Mouse (Mus musculus): ENCODE measurements around the gene Cacna1b. TPM values are rescaled to one million over a fixed set of nuclear protein-coding genes. Genes with fewer than 3 reads are reported as not detected.

Gene Cacna1b
- polyA plus RNA-seq, 1 experiment from 2014 or later = 0.05 TPM

DNA sequence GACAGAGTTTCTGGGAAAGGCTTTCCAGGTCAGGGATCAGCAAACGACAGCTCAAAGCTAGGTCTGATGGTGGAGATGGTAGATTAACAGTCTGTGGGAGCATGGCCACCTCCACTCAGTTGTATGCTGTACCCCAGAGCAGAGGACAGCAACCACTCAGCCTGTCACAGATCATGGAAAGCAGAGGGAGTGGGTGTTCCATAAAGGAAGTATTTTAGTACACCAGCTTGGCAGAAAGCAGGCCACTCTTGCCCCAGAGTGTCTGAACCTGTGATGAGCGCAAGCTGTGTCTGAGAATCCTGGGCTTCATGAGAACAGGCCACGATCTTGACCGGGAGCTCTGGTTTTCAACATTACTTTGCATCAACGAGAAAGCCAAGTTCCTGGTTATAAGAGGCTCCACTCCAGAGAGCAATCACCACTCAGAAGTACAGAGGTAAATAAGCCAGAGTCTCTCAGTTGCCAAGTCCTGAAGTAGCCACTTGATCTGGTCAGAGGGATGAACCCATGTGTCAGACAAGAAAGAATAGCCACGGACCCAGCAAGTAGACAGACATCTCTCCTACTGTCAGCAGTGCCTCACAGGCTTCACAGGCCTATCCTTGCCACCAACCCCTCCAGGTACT lies 103.7 kb downstream of the Cacna1b start:
- no peaks in the 10 kb centered on the region for H3K9me3 ChIP-seq (ENCODE audit: low read depth, low read length)

DNA sequence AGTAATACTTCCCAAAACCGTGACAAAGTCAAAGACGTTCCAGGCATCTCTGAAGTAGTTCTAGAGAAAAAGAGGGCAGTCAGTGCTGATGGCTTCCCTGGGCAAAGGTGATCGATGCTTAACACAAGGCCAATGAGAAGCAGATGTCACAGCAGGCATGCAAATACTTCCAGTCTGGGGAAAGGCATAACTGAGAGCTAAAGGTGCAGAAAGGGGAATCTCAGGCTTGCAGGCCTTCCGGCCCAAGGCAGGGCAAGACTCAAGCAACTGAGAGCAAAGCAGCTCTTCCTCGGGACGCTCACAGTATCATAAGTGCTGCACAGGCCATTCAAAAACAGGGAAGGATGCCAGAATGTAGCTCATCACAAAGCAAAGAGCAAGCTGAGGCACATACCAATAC lies 114.4 kb downstream of the Cacna1b start:
- ATAC-seq (ENCODE audit: insufficient read depth) = no peak

More for the DNA sequence above, 103.7 kb downstream of the Cacna1b start:
- WGBS = 66% methylated on average over 6 of the region's 6 CpGs
- Histone ChIP-seq H3K4me2 (no peak overlapping the region), H3K36me3 (ENCODE audit: insufficient read depth) (no peaks in the 10 kb centered on the region), H3K27ac (ENCODE audit: low read depth) (no peak overlapping the region), H3K4me3 (ENCODE audit: low read depth, low read length) (no peak overlapping the region), H3K4me1 (ENCODE audit: insufficient read depth) (no peaks in the 10 kb centered on the region), H3K27me3 (ENCODE audit: insufficient read depth, low read length) (no peaks in the 10 kb centered on the region), H3K9ac (no peak overlapping the region)
- TF ChIP-seq CTCF (IDR thresholded peaks at IDR 0.05; ENCODE audit: low read depth) = no peak
- no peak for DNase-seq
- no peak for ATAC-seq (ENCODE audit: insufficient read depth)

DNA sequence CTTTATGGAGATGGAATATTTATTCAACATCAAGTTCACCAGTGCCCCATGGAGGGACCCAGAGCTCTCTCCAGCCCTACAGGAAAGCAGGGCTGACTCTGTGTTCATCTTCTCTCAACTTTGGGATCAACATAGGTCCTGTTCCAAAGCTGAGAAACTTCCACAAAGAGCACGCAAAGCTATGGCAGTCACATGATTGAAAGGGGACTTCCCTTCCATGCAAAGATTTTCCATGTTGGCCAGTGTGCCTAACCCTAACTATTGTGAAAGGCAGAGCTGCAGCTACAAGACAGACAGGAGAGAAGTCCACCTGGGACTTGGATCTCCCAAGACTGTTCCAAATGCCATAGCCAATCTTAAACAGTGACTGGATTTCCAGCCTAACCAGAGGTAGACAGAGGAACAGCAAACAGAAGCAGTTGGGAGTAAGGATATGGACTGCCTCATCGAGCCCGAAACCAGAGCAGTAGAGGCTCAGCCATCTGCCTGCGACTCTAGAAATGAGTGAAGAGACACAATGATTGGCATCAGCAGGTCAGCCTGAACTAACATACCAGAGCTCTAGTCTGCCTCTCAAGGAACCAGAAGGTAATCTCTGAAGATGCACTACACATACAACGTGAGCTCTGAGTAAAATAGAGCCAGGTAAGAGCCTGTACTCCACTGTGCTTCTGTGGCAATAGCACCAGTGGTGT lies 116.4 kb downstream of the Cacna1b start:
- Histone ChIP-seq H3K36me3 (ENCODE audit: insufficient read depth) (no peaks in the 10 kb centered on the region), H3K27ac (ENCODE audit: low read depth) (no peak overlapping the region), H3K9me3 (ENCODE audit: low read depth, low read length) (no peaks in the 10 kb centered on the region), H3K27me3 (ENCODE audit: insufficient read depth, low read length) (no peaks in the 10 kb centered on the region), H3K9ac (no peak overlapping the region), H3K4me1 (ENCODE audit: insufficient read depth) (no peaks in the 10 kb centered on the region), H3K4me2 (no peak overlapping the region), H3K4me3 (ENCODE audit: low read depth, low read length) (no peak overlapping the region)
- DNase-seq (no peak), ATAC-seq (ENCODE audit: insufficient read depth) (no peak)
- TF ChIP-seq CTCF (IDR thresholded peaks at IDR 0.05; ENCODE audit: low read depth) = no peak
- WGBS = 87% methylated on average over 5 of the region's 5 CpGs

More for the DNA sequence above, 114.4 kb downstream of the Cacna1b start:
- no peak overlapping the region for H3K9ac ChIP-seq
- H3K27ac ChIP-seq (ENCODE audit: low read depth) = no peak overlapping the region
- H3K4me1 ChIP-seq (ENCODE audit: insufficient read depth) = no peaks in the 10 kb centered on the region
- H3K4me2 ChIP-seq = no peak overlapping the region
- no peak overlapping the region for H3K4me3 ChIP-seq (ENCODE audit: low read depth, low read length)
- no peak for TF ChIP-seq CTCF (IDR thresholded peaks at IDR 0.05; ENCODE audit: low read depth)
- no peaks in the 10 kb centered on the region for H3K9me3 ChIP-seq (ENCODE audit: low read depth, low read length)
- H3K27me3 ChIP-seq (ENCODE audit: insufficient read depth, low read length) = no peaks in the 10 kb centered on the region
- WGBS = 78% methylated on average over 6 of the region's 6 CpGs
- H3K36me3 ChIP-seq (ENCODE audit: insufficient read depth) = no peaks in the 10 kb centered on the region
- DNase-seq = no peak

DNA sequence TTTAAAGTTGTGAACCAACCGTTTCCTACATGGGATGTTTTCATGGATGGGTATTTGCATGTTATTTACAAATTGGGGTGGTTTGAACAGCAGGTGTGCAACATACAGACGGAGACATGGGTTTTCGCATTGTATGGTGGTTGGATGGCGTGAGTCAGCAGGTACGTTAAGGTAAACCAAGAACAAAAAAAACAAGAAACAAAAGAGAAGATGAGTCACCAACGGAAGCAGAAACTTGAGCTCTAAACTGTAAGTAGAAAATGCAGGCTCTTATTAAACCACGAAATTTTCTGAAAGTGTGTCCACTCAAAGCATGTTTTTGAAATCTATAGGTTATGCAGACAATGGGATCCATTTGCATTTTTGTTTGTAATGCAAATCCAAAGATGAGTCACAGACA lies 120.1 kb downstream of the Cacna1b start:
- H3K4me2 ChIP-seq = no peak overlapping the region
- H3K9me3 ChIP-seq (ENCODE audit: low read depth, low read length) = no peaks in the 10 kb centered on the region
- no peaks in the 10 kb centered on the region for H3K4me1 ChIP-seq (ENCODE audit: insufficient read depth)
- H3K4me3 ChIP-seq (ENCODE audit: low read depth, low read length) = no peak overlapping the region
- no peak overlapping the region for H3K9ac ChIP-seq
- H3K27ac ChIP-seq (ENCODE audit: low read depth) = no peak overlapping the region
- ATAC-seq (ENCODE audit: insufficient read depth) (no peak), DNase-seq (no peak)
- no peaks in the 10 kb centered on the region for H3K27me3 ChIP-seq (ENCODE audit: insufficient read depth, low read length)
- 78% methylated on average over 7 of the region's 7 CpGs for WGBS
- TF ChIP-seq CTCF (IDR thresholded peaks at IDR 0.05; ENCODE audit: low read depth) = no peak
- no peaks in the 10 kb centered on the region for H3K36me3 ChIP-seq (ENCODE audit: insufficient read depth)

DNA sequence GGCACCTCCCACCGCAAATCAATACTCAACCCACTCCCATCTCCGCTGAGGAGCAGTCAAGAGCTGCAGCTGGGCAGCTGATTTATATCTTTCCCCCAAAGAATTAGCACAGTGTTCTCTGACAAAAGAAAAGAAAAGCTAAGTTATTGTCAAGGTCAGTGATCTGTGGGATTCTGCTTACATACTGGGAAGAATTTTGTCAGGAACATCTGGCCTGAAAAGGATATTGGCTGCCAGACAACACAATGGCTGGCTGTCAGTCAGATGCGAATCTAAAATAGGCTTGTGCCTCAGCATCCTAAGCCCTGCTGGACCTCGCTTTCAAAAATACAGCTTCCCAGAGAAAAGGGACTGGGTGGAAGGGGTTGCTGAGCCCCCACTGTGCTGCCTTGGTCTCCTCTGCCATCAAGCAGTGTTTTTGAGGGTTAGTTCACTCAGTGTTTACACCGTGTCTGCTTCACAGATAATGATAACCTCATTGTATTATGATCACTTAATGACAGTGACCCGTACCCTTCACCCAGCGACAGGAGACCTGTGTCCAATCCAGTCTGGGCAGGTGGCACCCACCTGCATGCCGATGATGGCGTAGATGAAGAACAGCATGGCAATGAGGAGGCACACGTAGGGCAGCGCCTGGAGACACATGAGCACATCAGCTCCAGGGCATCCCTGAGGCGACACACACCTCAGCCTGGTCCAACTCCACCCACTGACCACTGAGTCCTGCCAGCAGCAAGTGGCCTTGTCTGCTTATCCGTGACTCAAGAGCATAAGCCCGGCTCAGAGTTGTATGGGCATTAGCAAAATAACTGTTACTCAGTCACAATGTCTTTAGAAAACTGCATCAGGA lies 124.6 kb downstream of the Cacna1b start:
- ATAC-seq (ENCODE audit: insufficient read depth) (no peak), DNase-seq (peak; percentile 5)
- no peak for TF ChIP-seq CTCF (IDR thresholded peaks at IDR 0.05; ENCODE audit: low read depth)
- Histone ChIP-seq H3K4me2 (no peak overlapping the region), H3K27ac (ENCODE audit: low read depth) (no peak overlapping the region), H3K9ac (no peak overlapping the region), H3K4me1 (ENCODE audit: insufficient read depth) (no peaks in the 10 kb centered on the region), H3K27me3 (ENCODE audit: insufficient read depth, low read length) (no peaks in the 10 kb centered on the region), H3K4me3 (ENCODE audit: low read depth, low read length) (no peak overlapping the region), H3K9me3 (ENCODE audit: low read depth, low read length) (no peaks in the 10 kb centered on the region), H3K36me3 (ENCODE audit: insufficient read depth) (no peaks in the 10 kb centered on the region)
- WGBS = 66% methylated on average over 14 of the region's 14 CpGs

DNA sequence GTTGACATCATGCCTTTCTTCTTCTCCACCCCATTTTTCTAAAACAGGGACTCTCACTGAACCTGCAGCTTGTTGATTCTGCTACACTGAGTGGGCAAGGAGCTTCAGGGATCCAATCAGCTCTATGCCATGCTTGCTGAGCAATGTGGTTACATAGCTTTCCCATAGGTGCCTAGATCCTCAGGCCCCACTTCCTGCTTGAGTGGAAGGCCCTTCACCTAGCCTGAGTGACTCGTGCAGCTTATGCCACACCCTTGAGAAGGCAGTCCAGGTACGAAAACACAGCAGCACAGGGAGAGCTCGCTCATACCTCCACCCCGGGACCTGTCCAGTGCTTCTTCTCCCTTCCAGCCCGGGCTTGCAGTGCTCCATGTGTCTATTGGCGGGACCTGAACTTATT lies 129.3 kb downstream of the Cacna1b start:
- TF ChIP-seq CTCF (IDR thresholded peaks at IDR 0.05; ENCODE audit: low read depth) = no peak
- Histone ChIP-seq H3K9me3 (ENCODE audit: low read depth, low read length) (no peaks in the 10 kb centered on the region), H3K4me3 (ENCODE audit: low read depth, low read length) (no peak overlapping the region), H3K4me2 (no peak overlapping the region), H3K4me1 (ENCODE audit: insufficient read depth) (no peaks in the 10 kb centered on the region), H3K27ac (ENCODE audit: low read depth) (no peak overlapping the region), H3K9ac (no peak overlapping the region), H3K36me3 (ENCODE audit: insufficient read depth) (no peaks in the 10 kb centered on the region), H3K27me3 (ENCODE audit: insufficient read depth, low read length) (no peaks in the 10 kb centered on the region)
- ATAC-seq (ENCODE audit: insufficient read depth) (no peak), DNase-seq (no peak)
- 77% methylated on average over 6 of the region's 6 CpGs for WGBS

DNA sequence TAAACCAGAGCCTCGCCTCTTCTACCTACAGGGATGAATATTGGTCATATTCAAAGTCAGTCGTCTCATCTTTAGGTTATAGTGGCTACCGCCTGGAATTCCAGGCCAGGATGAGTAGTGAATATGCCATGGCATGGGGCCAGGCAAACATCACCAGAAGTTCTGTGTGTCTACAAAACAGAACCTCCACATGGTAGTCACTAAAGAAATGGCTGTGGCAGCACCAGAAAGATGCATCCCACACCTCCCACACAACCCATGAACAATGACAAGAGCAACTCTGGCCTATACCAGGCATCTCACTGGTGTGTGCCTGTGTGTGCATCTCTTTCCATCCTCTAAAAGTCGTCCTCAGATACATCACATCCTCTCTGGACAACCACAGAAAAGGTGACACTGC lies 145.8 kb downstream of the Cacna1b start:
- no peak overlapping the region for H3K9ac ChIP-seq
- H3K9me3 ChIP-seq (ENCODE audit: low read depth, low read length) = no peaks in the 10 kb centered on the region
- H3K4me1 ChIP-seq (ENCODE audit: insufficient read depth) = no peaks in the 10 kb centered on the region
- H3K27ac ChIP-seq (ENCODE audit: low read depth) = no peak overlapping the region
- H3K4me3 ChIP-seq (ENCODE audit: low read depth, low read length) = no peak overlapping the region
- no peaks in the 10 kb centered on the region for H3K27me3 ChIP-seq (ENCODE audit: insufficient read depth, low read length)
- 78% methylated on average over 4 of the region's 4 CpGs for WGBS
- no peak overlapping the region for H3K4me2 ChIP-seq
- no peak for DNase-seq
- TF ChIP-seq CTCF (IDR thresholded peaks at IDR 0.05; ENCODE audit: low read depth) = no peak
- H3K36me3 ChIP-seq (ENCODE audit: insufficient read depth) = no peaks in the 10 kb centered on the region
- ATAC-seq (ENCODE audit: insufficient read depth) = no peak
